Mouse (Mus musculus) heart, embryonic 13.5 days (tissue): ENCODE measurements around the gene Slc22a21. TPM values are rescaled to one million over a fixed set of nuclear protein-coding genes. Genes with fewer than 3 reads are reported as not detected.
"Not testable (repeated sequence)": the region's sequence is repeated elsewhere in the genome, so short reads cannot be mapped to it uniquely, and the experiment has no call there.

Experiments used
- ATAC-seq: fragments of 200-750 bp; cut with Nextera tagmentation; 2 replicates; pipeline ENCODE4 v1.8.0; 2017; ENCODE audit warnings: moderate TSS enrichment; ENCODE audit not compliant: insufficient number of reproducible peaks, low FRiP score, low TSS enrichment; ENCODE audit errors: extremely low read depth
- H3K27ac ChIP-seq: fragments of 300-500 bp; sonication (generic); replicated peaks from 2 replicates; pipeline ENCODE4 v1.5.1; 2015; ENCODE audit warnings: moderate library complexity, mild to moderate bottlenecking, inconsistent platforms
- H3K27me3 ChIP-seq: fragments of 300-500 bp; sonication (generic); replicated peaks from 2 replicates; pipeline ENCODE4 v1.6.1; 2015; ENCODE audit warnings: mild to moderate bottlenecking, inconsistent platforms
- H3K36me3 ChIP-seq: fragments of 300-500 bp; sonication (generic); 2 replicates; pipeline ENCODE4 v1.6.1; 2015; ENCODE audit warnings: mild to moderate bottlenecking, inconsistent platforms
- H3K4me1 ChIP-seq: fragments of 300-500 bp; sonication (generic); 2 replicates; pipeline ENCODE4 v1.6.1; 2015; ENCODE audit warnings: inconsistent platforms
- H3K4me2 ChIP-seq: fragments of 300-500 bp; sonication (generic); 2 replicates; pipeline ENCODE4 v1.6.1; 2015; ENCODE audit warnings: inconsistent platforms, mild to moderate bottlenecking, moderate library complexity
- H3K4me3 ChIP-seq: fragments of 300-500 bp; sonication (generic); 2 replicates; pipeline ENCODE4 v1.5.1; 2015; ENCODE audit warnings: moderate library complexity, mild to moderate bottlenecking, inconsistent platforms
- H3K9ac ChIP-seq: fragments of 300-500 bp; sonication (generic); 2 replicates; pipeline ENCODE4 v1.6.1; 2015; ENCODE audit warnings: inconsistent platforms, mild to moderate bottlenecking, moderate library complexity
- H3K9me3 ChIP-seq: fragments of 300-500 bp; sonication (generic); 2 replicates; pipeline ENCODE4 v1.6.1; 2016; ENCODE audit warnings: inconsistent platforms
- WGBS: fragments of 180-500 bp; shearing (Covaris S2); methylation state at CpG from one replicate; pipeline ENCODE4 v1.1.7; 2015; ENCODE audit warnings: mixed read lengths; 5-methylcytosine and 5-hydroxymethylcytosine counted together
- polyA plus RNA-seq: library from polyadenylated mRNA; unstranded; fragments of >200 nt; fragmentation: Nextera tagmentation; extraction: Ambion mirVana; gene quantifications from 2 replicates; pipeline ENCODE4 v1.2.1, GENCODE M21; 2015

Gene Slc22a21
- polyA plus RNA-seq, 1 experiment from 2014 or later, result 2.2 TPM

DNA sequence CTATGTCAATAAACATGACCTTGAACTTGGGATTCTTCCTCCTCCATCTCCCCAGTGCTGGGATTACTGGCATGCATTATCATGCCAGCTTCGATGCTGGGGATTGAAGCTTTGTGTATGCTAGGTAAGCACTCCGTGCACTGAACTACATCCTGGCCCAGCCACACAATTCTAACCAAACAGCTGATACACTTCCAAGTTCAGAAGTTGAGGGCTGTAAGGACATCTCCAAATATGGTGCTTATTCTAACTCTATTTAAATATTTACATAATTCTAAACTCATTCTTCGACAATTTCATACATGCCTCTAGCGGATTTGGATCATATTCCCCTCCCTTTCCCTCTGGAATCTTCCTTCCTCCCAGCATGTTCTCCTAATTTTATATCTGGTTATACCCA is 12.1 kb upstream of the Slc22a21 start:
- Histone ChIP-seq H3K27ac (no peak overlapping the region), H3K4me3 (no peak overlapping the region), H3K9ac (no peak overlapping the region), H3K4me1 (no peaks in the 10 kb centered on the region), H3K4me2 (no peak overlapping the region), H3K9me3 (no peaks in the 10 kb centered on the region), H3K27me3 (0 out of 2 replicates have a peak, but pooled peaks cover 4% of the 10 kb centered on the region), H3K36me3 (no peaks in the 10 kb centered on the region)
- 76% methylated on average over 4 of the region's 4 CpGs for WGBS
- ATAC-seq, result no peak

DNA sequence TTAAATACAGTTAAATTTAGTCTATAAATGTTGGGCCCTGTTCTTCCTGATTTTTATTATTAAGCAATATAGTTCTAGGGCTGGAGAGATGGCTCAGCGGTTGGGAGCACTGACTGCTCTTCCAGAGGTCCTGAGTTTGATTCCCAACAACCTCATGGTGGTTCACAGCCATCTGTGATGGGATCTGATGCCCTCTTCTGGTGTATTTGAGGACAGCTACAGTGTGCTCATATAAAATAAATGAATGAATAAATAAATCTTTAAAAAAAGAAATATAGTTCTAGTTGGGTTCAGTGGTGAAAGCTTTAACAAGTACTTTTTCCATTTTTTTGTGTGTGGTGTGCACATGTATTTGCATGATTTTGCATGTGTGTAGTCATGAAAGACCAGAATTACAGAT is 9.1 kb upstream of the Slc22a21 start:
- Histone ChIP-seq H3K36me3 (no peaks in the 10 kb centered on the region), H3K4me3 (no peak overlapping the region), H3K4me2 (no peak overlapping the region), H3K9ac (no peak overlapping the region), H3K27me3 (no peaks in the 10 kb centered on the region), H3K9me3 (no peaks in the 10 kb centered on the region), H3K27ac (no peak overlapping the region), H3K4me1 (no peaks in the 10 kb centered on the region)
- no peak for ATAC-seq
- WGBS, result 51% methylated on average over 1 of the region's 1 CpGs

DNA sequence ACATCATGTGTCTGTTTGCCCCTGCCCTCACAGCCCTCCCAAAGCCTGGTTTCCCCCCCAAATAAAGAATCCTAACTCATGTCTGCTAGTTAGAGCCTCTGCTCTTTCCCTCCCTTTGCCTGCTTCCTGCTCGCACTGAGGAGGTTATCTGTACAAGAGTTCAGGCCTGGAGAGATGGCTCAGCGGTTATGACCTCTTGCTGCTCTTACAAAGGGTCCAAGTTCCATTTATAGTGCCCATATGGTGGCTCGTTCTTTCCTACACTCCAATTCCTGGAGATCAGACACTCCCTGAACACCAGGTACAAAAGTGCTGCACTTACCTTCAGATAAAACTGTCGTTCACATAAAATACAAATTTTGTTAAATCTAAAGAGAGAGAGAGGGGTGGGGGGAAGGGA is 7.9 kb upstream of the Slc22a21 start:
- H3K9me3 ChIP-seq, result no peaks in the 10 kb centered on the region
- WGBS, result 46% methylated on average over 4 of the region's 4 CpGs
- no peak for ATAC-seq

DNA sequence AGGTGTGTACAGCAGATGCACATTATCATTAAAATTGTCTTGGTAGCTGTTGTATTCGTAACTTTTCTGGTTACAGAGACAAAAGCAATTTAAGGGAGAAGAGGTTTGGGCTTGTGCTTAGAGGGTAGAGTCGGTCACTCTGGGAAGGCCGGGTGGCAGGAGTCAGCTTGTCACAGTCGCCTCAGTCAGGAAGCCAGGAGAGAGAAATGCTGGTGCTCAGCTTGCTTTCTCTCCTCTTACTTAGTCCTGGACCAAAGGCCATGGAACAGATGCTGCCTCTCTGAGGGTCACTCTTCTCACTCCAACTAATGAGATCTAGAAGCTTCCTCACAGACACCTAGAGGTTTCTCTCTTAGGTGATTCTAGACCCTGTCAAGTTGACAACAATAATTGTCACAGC is 1.3 kb upstream of the Slc22a21 start:
- 73% methylated on average over 4 of the region's 4 CpGs for WGBS
- ATAC-seq, result no peak
- no peaks in the 10 kb centered on the region for H3K9me3 ChIP-seq
- H3K36me3 ChIP-seq, result no peaks in the 10 kb centered on the region
- peaks cover 12% of the 10 kb centered on the region for H3K4me1 ChIP-seq
- no peak overlapping the region for H3K27ac ChIP-seq
- H3K27me3 ChIP-seq, result 0 out of 2 replicates have a peak, but pooled peaks cover 5% of the 10 kb centered on the region
- H3K4me3 ChIP-seq, result no peak overlapping the region
- H3K4me2 ChIP-seq, result no peak overlapping the region
- no peak overlapping the region for H3K9ac ChIP-seq

More for the DNA sequence above, 7.9 kb upstream of the Slc22a21 start:
- no peaks in the 10 kb centered on the region for H3K36me3 ChIP-seq
- no peaks in the 10 kb centered on the region for H3K4me1 ChIP-seq
- H3K4me2 ChIP-seq, result no peak overlapping the region
- H3K27me3 ChIP-seq, result no peaks in the 10 kb centered on the region
- H3K27ac ChIP-seq, result no peak overlapping the region
- H3K9ac ChIP-seq, result no peak overlapping the region
- no peak overlapping the region for H3K4me3 ChIP-seq

DNA sequence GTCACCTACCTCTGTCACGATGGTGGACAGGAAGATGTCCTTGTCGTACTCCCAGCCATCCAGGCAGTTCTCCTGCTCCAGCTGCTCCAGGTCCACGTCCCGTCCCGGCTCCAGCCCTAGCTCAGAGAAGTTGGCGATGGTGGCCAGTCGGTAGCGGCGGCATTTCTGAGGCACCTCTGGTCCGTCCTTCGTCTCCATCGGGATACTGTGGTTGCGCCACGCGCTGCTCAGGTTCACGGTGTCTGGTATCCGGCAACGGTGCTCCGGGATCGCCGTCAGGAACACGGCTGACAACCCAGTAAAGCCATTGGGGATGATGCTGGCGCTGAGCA is 710 bp downstream of the Slc22a21 start:
- not testable (repeated sequence) for H3K27me3 ChIP-seq, H3K9me3 ChIP-seq, H3K36me3 ChIP-seq, ATAC-seq, H3K27ac ChIP-seq
- Histone ChIP-seq H3K4me2 (peak overlapping the region; percentile 95), H3K9ac (peak overlapping the region; percentile 82), H3K4me1 (peaks cover 12% of the 10 kb centered on the region), H3K4me3 (peak overlapping the region; percentile 65)
- WGBS, result 1% methylated on average over 23 of the region's 23 CpGs

DNA sequence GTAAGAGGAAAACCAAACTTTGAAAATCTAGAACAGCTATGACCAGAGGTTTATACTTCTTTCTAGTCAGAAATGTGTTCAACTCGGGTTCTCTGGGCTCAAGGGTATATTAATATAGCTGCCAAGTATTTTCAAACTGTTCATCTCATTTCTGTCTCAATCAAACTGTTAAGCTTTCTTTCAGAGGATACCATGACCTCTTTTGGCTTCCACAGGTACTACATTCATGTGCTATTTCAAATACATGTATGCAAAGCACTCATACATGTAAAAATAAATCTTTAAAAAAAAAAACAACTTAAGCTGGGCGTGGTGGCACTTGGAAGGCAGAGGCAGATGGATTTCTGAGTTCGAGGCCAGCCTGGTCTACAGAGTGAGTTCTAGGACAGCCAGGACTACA is 2.5 kb downstream of the Slc22a21 start:
- Histone ChIP-seq H3K4me3 (no peak overlapping the region), H3K4me1 (peaks cover 12% of the 10 kb centered on the region), H3K27me3 (0 out of 2 replicates have a peak, but pooled peaks cover 5% of the 10 kb centered on the region), H3K36me3 (no peaks in the 10 kb centered on the region), H3K27ac (no peak overlapping the region), H3K9ac (no peak overlapping the region), H3K9me3 (no peaks in the 10 kb centered on the region), H3K4me2 (no peak overlapping the region)
- 63% methylated on average over 3 of the region's 3 CpGs for WGBS
- ATAC-seq, result no peak

DNA sequence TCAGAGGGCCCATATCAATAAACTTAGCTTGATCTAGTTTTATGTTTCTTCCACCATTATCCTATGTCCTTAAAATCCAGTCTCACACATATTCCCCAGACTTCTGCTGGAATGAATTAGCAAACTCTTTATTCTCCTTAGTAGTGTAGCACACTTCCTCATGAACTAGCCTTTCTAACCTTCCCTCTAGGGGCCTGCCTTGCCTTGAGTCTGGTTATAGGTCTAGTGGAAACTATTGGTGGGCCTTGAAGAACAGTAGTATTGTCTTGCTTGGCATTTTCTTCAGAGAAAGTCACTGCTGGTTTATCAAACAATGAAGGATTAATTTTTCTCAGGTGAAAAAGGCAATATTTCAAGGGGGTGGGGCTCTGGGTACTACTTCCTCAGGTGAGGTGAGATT is 4.6 kb downstream of the Slc22a21 start:
- Histone ChIP-seq H3K4me1 (peaks cover 12% of the 10 kb centered on the region), H3K36me3 (no peaks in the 10 kb centered on the region), H3K9me3 (no peaks in the 10 kb centered on the region), H3K9ac (no peak overlapping the region), H3K27ac (no peak overlapping the region), H3K4me2 (no peak overlapping the region), H3K27me3 (0 out of 2 replicates have a peak, but pooled peaks cover 5% of the 10 kb centered on the region), H3K4me3 (no peak overlapping the region)
- no peak for ATAC-seq

DNA sequence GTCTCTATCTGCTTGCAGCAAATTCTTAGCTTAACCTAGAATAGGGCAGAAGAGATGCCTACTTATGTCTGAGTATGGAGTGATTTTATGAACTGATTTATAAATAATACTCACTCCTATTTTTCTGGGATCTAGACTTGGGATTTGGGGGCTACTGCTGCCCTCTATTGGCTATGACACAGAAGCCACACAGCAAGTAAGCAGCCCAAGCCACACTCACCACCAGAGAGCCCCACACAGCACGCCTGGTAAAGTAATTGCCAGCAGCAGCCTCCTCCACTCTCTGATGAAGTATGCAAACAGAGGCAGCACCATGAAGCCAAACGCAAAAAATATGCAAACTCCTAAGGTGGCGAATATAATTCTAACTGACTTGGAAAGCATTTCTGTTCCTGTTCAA is 21.1 kb downstream of the Slc22a21 start:
- Histone ChIP-seq H3K4me1 (peaks cover 10% of the 10 kb centered on the region), H3K27ac (no peak overlapping the region), H3K27me3 (no peaks in the 10 kb centered on the region), H3K4me3 (no peak overlapping the region), H3K36me3 (no peaks in the 10 kb centered on the region), H3K9ac (no peak overlapping the region), H3K9me3 (no peaks in the 10 kb centered on the region), H3K4me2 (no peak overlapping the region)
- ATAC-seq, result no peak
- 44% methylated on average over 3 of the region's 3 CpGs for WGBS

DNA sequence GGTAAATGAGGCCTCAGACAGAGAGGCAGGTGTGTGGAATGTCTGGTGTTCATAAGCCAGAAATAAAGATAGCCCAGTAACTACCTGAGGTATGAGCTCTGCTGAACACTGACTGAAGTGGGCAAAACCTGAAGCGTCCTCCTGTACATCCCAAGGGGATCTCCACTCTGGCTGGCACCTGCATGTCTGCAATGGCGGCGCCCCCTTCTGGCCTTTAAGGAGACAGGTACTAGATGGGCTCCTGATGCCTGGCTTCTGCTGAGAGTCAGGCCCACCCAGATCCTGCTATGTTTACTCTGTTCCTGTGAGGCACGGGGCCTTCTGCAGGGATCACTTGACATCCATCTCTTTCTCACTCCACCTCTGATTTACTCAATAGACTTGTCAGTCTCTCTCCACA is 22.0 kb downstream of the Slc22a21 start:
- WGBS, result 25% methylated on average over 4 of the region's 4 CpGs
- H3K27me3 ChIP-seq, H3K27ac ChIP-seq: not testable (repeated sequence)

DNA sequence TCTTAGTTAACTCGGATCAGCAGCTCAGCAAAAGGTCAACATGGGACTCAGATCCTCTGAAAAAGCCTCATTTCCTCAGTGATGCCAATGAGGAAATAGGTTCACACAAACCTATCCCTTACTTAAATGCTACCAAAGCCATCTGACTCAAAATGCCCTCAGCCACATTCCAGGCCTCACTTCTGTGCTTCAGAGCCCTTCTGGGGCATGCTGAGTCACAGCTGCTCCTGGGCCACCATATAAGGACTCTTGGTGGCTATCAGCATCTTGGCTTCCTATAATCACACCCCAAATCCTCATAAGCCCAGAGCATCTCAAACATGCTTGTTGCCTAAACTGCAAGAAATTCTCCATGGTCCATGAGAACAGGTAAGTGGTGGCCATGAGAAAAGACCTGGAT is 23.5 kb downstream of the Slc22a21 start:
- H3K9ac ChIP-seq, result no peak overlapping the region
- H3K4me1 ChIP-seq, result peaks cover 10% of the 10 kb centered on the region
- no peak overlapping the region for H3K4me3 ChIP-seq
- no peak overlapping the region for H3K27ac ChIP-seq
- no peaks in the 10 kb centered on the region for H3K36me3 ChIP-seq
- WGBS, result 63% methylated on average over 1 of the region's 1 CpGs
- ATAC-seq, result no peak
- H3K4me2 ChIP-seq, result no peak overlapping the region
- no peaks in the 10 kb centered on the region for H3K27me3 ChIP-seq
- H3K9me3 ChIP-seq, result no peaks in the 10 kb centered on the region

More for the DNA sequence above, 22.0 kb downstream of the Slc22a21 start:
- not testable (repeated sequence) for ATAC-seq, H3K4me3 ChIP-seq, H3K4me1 ChIP-seq, H3K4me2 ChIP-seq, H3K9ac ChIP-seq, H3K9me3 ChIP-seq, H3K36me3 ChIP-seq

DNA sequence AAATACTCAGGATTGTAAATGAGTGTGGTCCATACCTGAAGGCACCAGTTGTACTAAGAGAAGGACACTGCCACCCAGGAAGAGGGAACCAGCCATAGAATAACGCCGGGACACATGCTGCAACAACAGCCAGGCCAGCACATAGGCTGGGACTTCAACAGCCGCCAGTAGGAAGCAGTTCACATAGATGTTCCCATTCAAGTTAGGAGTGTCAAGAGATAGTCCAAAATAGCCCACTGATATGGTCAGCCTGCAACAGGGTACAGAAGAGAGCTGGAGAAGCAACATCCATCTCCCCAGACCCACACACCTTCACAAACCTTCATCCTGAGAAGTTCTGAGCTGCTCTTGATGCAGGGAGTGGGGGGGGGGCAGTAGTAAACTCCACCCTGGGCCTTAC is 25.5 kb downstream of the Slc22a21 start:
- Histone ChIP-seq H3K9ac (no peak overlapping the region), H3K27me3 (no peaks in the 10 kb centered on the region), H3K4me1 (peaks cover 10% of the 10 kb centered on the region), H3K4me3 (no peak overlapping the region), H3K27ac (no peak overlapping the region), H3K9me3 (no peaks in the 10 kb centered on the region), H3K4me2 (no peak overlapping the region), H3K36me3 (no peaks in the 10 kb centered on the region)
- ATAC-seq, result no peak
- whole genome bisulfite sequencing, result 36% methylated on average over 3 of the region's 3 CpGs

DNA sequence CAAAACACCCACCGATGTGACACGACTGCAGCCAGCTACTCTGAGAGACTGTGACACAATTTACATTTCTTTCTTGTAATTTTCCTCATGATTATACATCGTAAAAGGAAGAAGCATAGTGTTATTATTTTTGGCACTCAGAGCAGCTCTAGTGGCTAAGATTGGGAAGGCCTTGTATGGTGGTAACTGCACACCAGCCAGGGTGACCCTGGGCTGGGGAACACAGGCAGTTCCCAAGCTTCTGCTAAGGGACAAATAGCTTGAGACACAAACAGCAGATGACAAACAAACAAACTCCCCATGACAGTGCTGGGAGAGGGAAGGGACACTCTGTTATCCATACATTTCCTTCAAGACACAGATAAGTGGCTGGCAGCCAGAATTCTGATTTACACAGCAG is 30.0 kb downstream of the Slc22a21 start:
- not testable (repeated sequence) for H3K4me3 ChIP-seq, H3K4me2 ChIP-seq, H3K4me1 ChIP-seq, H3K9ac ChIP-seq, H3K36me3 ChIP-seq, ATAC-seq, H3K9me3 ChIP-seq, H3K27ac ChIP-seq, H3K27me3 ChIP-seq
- WGBS, result 66% methylated on average over 2 of the region's 3 CpGs

DNA sequence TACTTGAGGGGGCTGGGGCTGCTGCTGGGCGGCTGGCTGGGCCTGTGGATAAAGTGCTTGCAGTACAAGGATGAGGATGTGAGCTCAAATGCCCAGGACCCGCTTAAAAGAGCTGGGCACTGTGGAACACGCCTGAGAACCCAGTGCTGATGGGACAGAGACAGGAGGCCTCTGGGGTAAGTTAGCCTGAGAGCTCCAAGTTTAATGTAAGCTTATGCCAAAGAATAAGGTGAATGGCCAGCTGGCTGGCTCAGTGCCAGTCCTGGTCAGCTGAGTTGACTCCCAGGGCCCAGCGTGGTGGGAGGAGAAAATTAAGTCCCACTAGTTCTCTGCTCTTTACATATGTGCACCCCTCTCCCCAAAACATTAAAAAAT is 48.2 kb downstream of the Slc22a21 start:
- ATAC-seq, result not testable (repeated sequence)

More for the DNA sequence above, 48.2 kb downstream of the Slc22a21 start:
- H3K9me3 ChIP-seq, H3K4me2 ChIP-seq, H3K9ac ChIP-seq, H3K36me3 ChIP-seq, H3K4me1 ChIP-seq, H3K27ac ChIP-seq, H3K4me3 ChIP-seq, H3K27me3 ChIP-seq: not testable (repeated sequence)
- WGBS, result 59% methylated on average over 4 of the region's 4 CpGs
